Mouse (Mus musculus) liver, postnatal 0 days (tissue): ENCODE measurements around the gene Cds2. TPM values are rescaled to one million over a fixed set of nuclear protein-coding genes. Genes with fewer than 3 reads are reported as not detected.
A peak's percentile ranks its signal among the peaks of the same experiment; 100 is the strongest.
"Not testable (repeated sequence)": the region's sequence is repeated elsewhere in the genome, so short reads cannot be mapped to it uniquely, and the experiment has no call there.

ENCODE experiments used
- ATAC-seq: fragments of 200-750 bp; cut with Nextera tagmentation; 2 replicates; pipeline ENCODE4 v1.8.0; 2017; ENCODE audit warnings: mild to moderate bottlenecking, moderate library complexity
- DNase-seq: peaks from one replicate; pipeline ENCODE4 v3.0.0-alpha.2; 2016
- H3K27ac ChIP-seq: fragments of 300-500 bp; sonication (generic); 2 replicates; pipeline ENCODE4 v1.5.1; 2014; ENCODE audit warnings: antibody characterized with exemption, moderate library complexity, mild to moderate bottlenecking, low read depth
- H3K27me3 ChIP-seq: fragments of 300-500 bp; sonication (generic); 2 replicates; pipeline ENCODE4 v1.6.1; 2014; ENCODE audit warnings: low read length, control low read depth, mixed read lengths; ENCODE audit not compliant: insufficient read depth
- H3K36me3 ChIP-seq: fragments of 300-500 bp; sonication (generic); replicated peaks from 2 replicates; pipeline ENCODE4 v1.6.1; 2014; ENCODE audit warnings: mild to moderate bottlenecking, control low read depth, low read length, moderate library complexity, mixed read lengths; ENCODE audit not compliant: insufficient read depth
- H3K4me1 ChIP-seq: fragments of 300-500 bp; sonication (generic); 2 replicates; pipeline ENCODE4 v1.6.1; 2014; ENCODE audit warnings: antibody characterized with exemption, mild to moderate bottlenecking, control low read depth; ENCODE audit not compliant: insufficient read depth
- H3K4me2 ChIP-seq: fragments of 300-500 bp; sonication (generic); 2 replicates; pipeline ENCODE4 v1.6.1; 2014; ENCODE audit warnings: low read depth, mild to moderate bottlenecking, low read length, moderate library complexity, mixed read lengths
- H3K4me3 ChIP-seq: fragments of 300-500 bp; sonication (generic); 2 replicates; pipeline ENCODE4 v1.5.1; 2014; ENCODE audit warnings: low read depth, low read length
- H3K9ac ChIP-seq: fragments of 300-500 bp; sonication (generic); replicated peaks from 2 replicates; pipeline ENCODE4 v1.6.1; 2014; ENCODE audit warnings: mild to moderate bottlenecking, moderate library complexity
- H3K9me3 ChIP-seq: fragments of 300-500 bp; sonication (generic); 2 replicates; pipeline ENCODE4 v1.6.1; 2016; ENCODE audit warnings: mild to moderate bottlenecking, control low read depth, low read length, mixed read lengths
- CTCF ChIP-seq: sonication (generic); IDR thresholded peaks from 2 replicates; pipeline ENCODE4 v1.5.1; 2016; ENCODE audit warnings: antibody characterized with exemption, low read depth
- EP300 ChIP-seq: IDR thresholded peaks from 2 replicates; pipeline ENCODE4 v1.6.1; 2016; ENCODE audit warnings: antibody characterized with exemption, low read depth, mild to moderate bottlenecking
- WGBS: fragments of 180-500 bp; shearing (Covaris S2); extraction: QIAGEN DNeasy Blood & Tissue Kit; methylation state at CpG from one replicate; pipeline ENCODE4 v1.1.7; 2014; ENCODE audit not compliant: insufficient replicate concordance; 5-methylcytosine and 5-hydroxymethylcytosine counted together
- polyA plus RNA-seq: library from polyadenylated mRNA; unstranded; fragments of >200 nt; fragmentation: Nextera tagmentation; extraction: Ambion mirVana; gene quantifications from 2 replicates; pipeline ENCODE4 v1.2.1, GENCODE M21; 2015

Gene Cds2
- polyA plus RNA-seq, 1 experiment from 2014 or later = 10.5 TPM

- ATAC-seq (no peak), DNase-seq (no peak)
- Histone ChIP-seq H3K4me3 (no peak overlapping the region), H3K27ac (no peak overlapping the region), H3K27me3 (no peaks in the 10 kb centered on the region), H3K4me1 (peaks cover 48% of the 10 kb centered on the region), H3K4me2 (no peak overlapping the region), H3K9ac (no peak overlapping the region), H3K36me3 (no peaks in the 10 kb centered on the region), H3K9me3 (no peaks in the 10 kb centered on the region)
- TF ChIP-seq EP300 (no peak), CTCF (no peak)
- WGBS = 89% methylated on average over 10 of the region's 10 CpGs
Observed at GRCm38 (mm10) chr2:132280518-132281120, 17.7 kb downstream of the Cds2 start.

- Histone ChIP-seq H3K27me3 (no peaks in the 10 kb centered on the region), H3K4me3 (no peak overlapping the region), H3K9ac (no peak overlapping the region), H3K4me1 (peaks cover 48% of the 10 kb centered on the region), H3K4me2 (no peak overlapping the region), H3K36me3 (no peaks in the 10 kb centered on the region), H3K9me3 (no peaks in the 10 kb centered on the region), H3K27ac (peak overlapping the region; percentile 76)
- ATAC-seq = peak; percentile 37; the same call in 1 of the 2 replicates
- TF ChIP-seq EP300 = no peak
- no peak for TF ChIP-seq CTCF
- 44% methylated on average over 10 of the region's 10 CpGs for WGBS
- no peak for DNase-seq
Observed at GRCm38 (mm10) chr2:132281560-132282452, 18.9 kb downstream of the Cds2 start.

GRCm38 (mm10) chr2:132282453-132283174 is 19.7 kb downstream of the Cds2 start:
- Histone ChIP-seq H3K4me3 (no peak overlapping the region), H3K9ac (0 out of 2 replicates have a peak overlapping the region, but pooled peaks have one; percentile 13), H3K4me1 (peaks cover 48% of the 10 kb centered on the region), H3K36me3 (no peaks in the 10 kb centered on the region), H3K27ac (peak overlapping the region; percentile 76), H3K9me3 (no peaks in the 10 kb centered on the region), H3K27me3 (no peaks in the 10 kb centered on the region), H3K4me2 (peak overlapping the region; percentile 38; the same call in 1 of the 2 replicates)
- ATAC-seq (0 out of 2 replicates have a peak, but pooled peaks have one; percentile 15), DNase-seq (no peak)
- TF ChIP-seq CTCF = no peak
- no peak for TF ChIP-seq EP300
- 46% methylated on average over 12 of the region's 12 CpGs for WGBS

- Histone ChIP-seq H3K27me3 (no peaks in the 10 kb centered on the region), H3K4me3 (no peak overlapping the region), H3K9ac (no peak overlapping the region), H3K4me1 (peaks cover 48% of the 10 kb centered on the region), H3K9me3 (no peaks in the 10 kb centered on the region), H3K36me3 (no peaks in the 10 kb centered on the region), H3K27ac (peak overlapping the region; percentile 76), H3K4me2 (peak overlapping the region; percentile 38)
- DNase-seq (no peak), ATAC-seq (peak; percentile 48)
- 40% methylated on average over 15 of the region's 15 CpGs for WGBS
- no peak for TF ChIP-seq EP300
- no peak for TF ChIP-seq CTCF
Observed at GRCm38 (mm10) chr2:132283236-132284070, 20.5 kb downstream of the Cds2 start.

GRCm38 (mm10) chr2:132284492-132285139 is 21.7 kb downstream of the Cds2 start:
- no peaks in the 10 kb centered on the region for H3K36me3 ChIP-seq
- 38% methylated on average over 12 of the region's 12 CpGs for WGBS
- peak; percentile 39 for DNase-seq
- no peak overlapping the region; the same call in 1 of the 2 replicates for H3K9ac ChIP-seq
- no peaks in the 10 kb centered on the region for H3K9me3 ChIP-seq
- peak; percentile 44; the same call in 1 of the 2 replicates for TF ChIP-seq EP300
- TF ChIP-seq CTCF = no peak
- no peaks in the 10 kb centered on the region for H3K27me3 ChIP-seq
- H3K4me1 ChIP-seq = peaks cover 43% of the 10 kb centered on the region
- no peak overlapping the region for H3K4me2 ChIP-seq
- H3K4me3 ChIP-seq = no peak overlapping the region
- peak overlapping the region; percentile 76 for H3K27ac ChIP-seq
- ATAC-seq = peak; percentile 70

GRCm38 (mm10) chr2:132285722-132286121 is 22.8 kb downstream of the Cds2 start:
- not testable (repeated sequence) for ATAC-seq, H3K27ac ChIP-seq, H3K9me3 ChIP-seq, H3K27me3 ChIP-seq, H3K4me2 ChIP-seq, DNase-seq, H3K36me3 ChIP-seq, H3K9ac ChIP-seq, H3K4me3 ChIP-seq
- 56% methylated on average over 5 of the region's 5 CpGs for WGBS
- H3K4me1 ChIP-seq = peaks cover 39% of the 10 kb centered on the region
